Mouse (Mus musculus): ENCODE measurements around the gene Slc9a5.

- TF ChIP-seq POLR2A (IDR thresholded peaks at IDR 0.05; ENCODE audit: borderline replicate concordance, control insufficient read depth, low read depth, low read length) (no peak), CTCF (IDR thresholded peaks at IDR 0.05; ENCODE audit: control insufficient read depth, insufficient read depth, low read length) (no peak)
These were observed 8.6 kb upstream of the Slc9a5 start for GRCm38 (mm10) chr8:105339886-105340635.
